ENCODE assay signal across 13 mouse cellular contexts in genomic region chr2:102663865-102664264, GRCm38 (mm10). TPM values are rescaled to one million over a fixed set of nuclear protein-coding genes. Genes with fewer than 3 reads are reported as not detected.
DNase-seq lines count a peak whose midpoint lies in the region; ATAC-seq lines count a peak whose summit lies in the region.
"Had no signal": no experiment of that assay in that cellular context is flagged by ENCODE, and none has a peak within 500 bp of the region (broad histone marks: within the 10 kb centered on the region; RNA-seq: fewer than 3 reads in every experiment).

No protein-coding gene starts in this region.

- H3K36me3 ChIP-seq in heart, embryonic 10.5 days = no peaks in the 10 kb centered on the region
- no peaks in the 10 kb centered on the region for H3K36me3 ChIP-seq in forebrain, embryonic 16.5 days (ENCODE audit: control insufficient read depth, insufficient read depth)
- H3K36me3 ChIP-seq in neural tube, embryonic 12.5 days = no peaks in the 10 kb centered on the region

- no peaks in the 10 kb centered on the region for H3K9me3 ChIP-seq in heart, embryonic 10.5 days
- no peaks in the 10 kb centered on the region for H3K9me3 ChIP-seq in forebrain, embryonic 16.5 days (ENCODE audit: control insufficient read depth, low read length)
- no peaks in the 10 kb centered on the region for H3K9me3 ChIP-seq in neural tube, embryonic 12.5 days

- H3K9ac ChIP-seq in forebrain, embryonic 16.5 days (replicated peaks; ENCODE audit: low read depth, low read length) = no peak overlapping the region
- H3K9ac ChIP-seq in neural tube, embryonic 12.5 days = no peak overlapping the region
- H3K9ac ChIP-seq: liver, embryonic 14.5 days had no signal

- peaks cover 17% of the 10 kb centered on the region for H3K4me1 ChIP-seq in heart, embryonic 10.5 days
- H3K4me1 ChIP-seq in forebrain, embryonic 16.5 days (replicated peaks; ENCODE audit: control insufficient read depth, insufficient read depth, low read length) = peaks cover 36% of the 10 kb centered on the region
- H3K4me1 ChIP-seq in neural tube, embryonic 12.5 days = peaks cover 34% of the 10 kb centered on the region

- 66% methylated on average over 3 of the region's 3 CpGs for WGBS in heart, embryonic 10.5 days
- WGBS in forebrain, embryonic 16.5 days = 35% methylated on average over 3 of the region's 3 CpGs
- 50% methylated on average over 3 of the region's 3 CpGs for WGBS in neural tube, embryonic 12.5 days

- peak overlapping the region; percentile 94 for H3K4me2 ChIP-seq in forebrain, embryonic 16.5 days (ENCODE audit: low read length)
- peak overlapping the region; percentile 34 for H3K4me2 ChIP-seq in neural tube, embryonic 12.5 days (replicated peaks)

- peak; percentile 81 for DNase-seq in heart, adult 11 months
- DNase-seq in heart, embryonic 10.5 days (ENCODE audit: low spot score) = no peak
- peak; percentile 42 for DNase-seq in lung, postnatal 10 days
- no peak for DNase-seq in right cerebral cortex, postnatal 4 days
- no peak for DNase-seq in heart, adult 18-20 months
- DNase-seq in yolk sac, embryonic 10.5 days (ENCODE audit: low spot score) = no peak
- DNase-seq: cerebellum, adult 8-10 months; gastrocnemius, postnatal 10 days; kidney, adult 11 months; right cerebral cortex, adult 18-20 months had no signal

- no peak overlapping the region for H3K27ac ChIP-seq in heart, embryonic 10.5 days
- peak overlapping the region; percentile 0; the same call in 1 of the 2 replicates for H3K27ac ChIP-seq in forebrain, embryonic 16.5 days (ENCODE audit: low read length)
- H3K27ac ChIP-seq in neural tube, embryonic 12.5 days = no peak overlapping the region
- H3K27ac ChIP-seq: liver, embryonic 14.5 days had no signal

- no peak for ATAC-seq in forebrain, embryonic 16.5 days
- ATAC-seq in neural tube, embryonic 12.5 days (ENCODE audit: low FRiP score, low read depth) = no peak

- H3K27me3 ChIP-seq in heart, embryonic 10.5 days (ENCODE audit: insufficient read depth, poor library complexity, severe bottlenecking) = peaks cover 23% of the 10 kb centered on the region
- H3K27me3 ChIP-seq in forebrain, embryonic 16.5 days (replicated peaks; ENCODE audit: control insufficient read depth, insufficient read depth, low read length) = 0 out of 2 replicates have a peak, but pooled peaks cover 4% of the 10 kb centered on the region
- no peaks in the 10 kb centered on the region; the same call in 1 of the 2 replicates for H3K27me3 ChIP-seq in neural tube, embryonic 12.5 days (replicated peaks)

- no peak overlapping the region for H3K4me3 ChIP-seq in heart, embryonic 10.5 days
- H3K4me3 ChIP-seq in forebrain, embryonic 16.5 days (replicated peaks; ENCODE audit: low read length) = no peak overlapping the region
- no peak overlapping the region for H3K4me3 ChIP-seq in neural tube, embryonic 12.5 days

RNA-seq across cellular contexts. Expression of gene Slc1a2, which starts 5.4 kb away (rescaled TPM):
- polyA plus RNA-seq in heart, embryonic 10.5 days (2016; fragmentation: Nextera tagmentation; extraction: Ambion mirVana) = 0.21 and 0.40 TPM in 2 replicates
- 9.6 and 11.0 TPM in 2 replicates for polyA plus RNA-seq in forebrain, embryonic 16.5 days (2015; fragmentation: Nextera tagmentation; extraction: Ambion mirVana)
- 16.2 and 16.6 TPM in 2 replicates for polyA plus RNA-seq in neural tube, embryonic 12.5 days (2016; fragmentation: Nextera tagmentation; extraction: Ambion mirVana)
- total RNA-seq in heart, adult 18-20 months (2021) = under 1 TPM; 0.22 to 0.62 TPM

Comparison
In these comparisons a context has a peak if more than half of its experiments do, and no peak if none do; other contexts are left out.
1. DNase-seq: peak in heart, adult 11 months (single experiment) and lung, postnatal 10 days (single experiment); none in heart, embryonic 10.5 days (single experiment), right cerebral cortex, postnatal 4 days (single experiment), heart, adult 18-20 months (0 of 2) and yolk sac, embryonic 10.5 days (single experiment).